Mouse (Mus musculus) CD8-positive naive resting alpha-beta T cell, adult 57 days (primary cell): ENCODE results near the gene 1700012A03Rik. TPM values are rescaled to one million over a fixed set of nuclear protein-coding genes. Genes with fewer than 3 reads are reported as not detected.

Experiments
- total RNA-seq: library from RNA; stranded (reverse); gene quantifications from one replicate; pipeline ENCODE4 v1.2.4, GENCODE M21; 2023

1700012A03Rik gene
- not detected for total RNA-seq

DNA sequence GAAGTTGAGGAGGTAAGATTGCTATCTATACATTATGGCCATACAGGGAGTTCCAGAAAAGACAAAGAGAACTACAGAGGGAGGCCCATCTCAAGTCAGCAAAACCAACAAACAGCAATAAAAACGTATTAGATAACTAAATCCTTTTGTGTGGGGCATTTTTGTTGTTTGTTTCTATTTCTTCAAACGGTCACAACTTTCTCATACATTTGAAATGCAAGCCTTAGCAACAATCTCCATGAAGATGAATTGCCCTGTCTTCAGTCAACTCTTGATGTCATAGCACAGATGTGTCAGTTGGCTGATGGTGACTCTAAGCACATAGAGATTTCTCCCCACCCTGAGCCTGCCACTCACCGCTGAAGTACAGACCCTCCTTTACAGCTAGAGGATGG is at the start of gene 1700012A03Rik:
1700012A03Rik (plus strand) TSS at position 296 of the 395 bp plus-strand sequence.

